Mouse (Mus musculus) urinary bladder, adult 2 months (tissue): ENCODE results near the gene Fcgr1. TPM values are rescaled to one million over a fixed set of nuclear protein-coding genes. Genes with fewer than 3 reads are reported as not detected.
"Not testable (repeated sequence)": the region's sequence is repeated elsewhere in the genome, so short reads cannot be mapped to it uniquely, and the experiment has no call there.

Experiments used
- DNase-seq: peaks from one replicate; pipeline ENCODE4 v3.0.0; 2022; ENCODE audit warnings: low spot score
- polyA plus RNA-seq: library from polyadenylated mRNA; depleted of rRNA; stranded (reverse); fragments of >200 nt; gene quantifications from 2 replicates; pipeline ENCODE4 v1.2.3, GENCODE M21; 2012

Gene Fcgr1
- polyA plus RNA-seq, 1 experiment: 4.9 TPM

- no peak for DNase-seq
These were observed 33.4 kb upstream of the Fcgr1 start for GRCm38 (mm10) chr3:96327131-96327530.

GRCm38 (mm10) chr3:96323806-96324205 is 30.0 kb upstream of the Fcgr1 start:
- not testable (repeated sequence) for DNase-seq

- no peak for DNase-seq
These were observed 28.8 kb upstream of the Fcgr1 start for GRCm38 (mm10) chr3:96322609-96323008.

GRCm38 (mm10) chr3:96321891-96322290 is 28.1 kb upstream of the Fcgr1 start:
- no peak for DNase-seq

- not testable (repeated sequence) for DNase-seq
These were observed 26.2 kb upstream of the Fcgr1 start for GRCm38 (mm10) chr3:96320003-96320402.

GRCm38 (mm10) chr3:96312341-96313098 is 18.8 kb upstream of the Fcgr1 start:
- no peak for DNase-seq

- no peak for DNase-seq
These were observed 15.7 kb upstream of the Fcgr1 start for GRCm38 (mm10) chr3:96309441-96309840.

- DNase-seq: no peak
These were observed 12.7 kb upstream of the Fcgr1 start for GRCm38 (mm10) chr3:96306506-96306905.

GRCm38 (mm10) chr3:96302076-96302475 is 8.3 kb upstream of the Fcgr1 start:
- DNase-seq: no peak

- no peak for DNase-seq
These were observed 7.1 kb upstream of the Fcgr1 start for GRCm38 (mm10) chr3:96300706-96301529.

GRCm38 (mm10) chr3:96299562-96299961 is 5.8 kb upstream of the Fcgr1 start:
- DNase-seq: no peak

GRCm38 (mm10) chr3:96298360-96298759 is 4.6 kb upstream of the Fcgr1 start:
- DNase-seq: no peak

- no peak for DNase-seq
These were observed 401 bp downstream of the Fcgr1 start for GRCm38 (mm10) chr3:96293368-96293767.

GRCm38 (mm10) chr3:96292641-96293040 is 1.1 kb downstream of the Fcgr1 start:
- DNase-seq: no peak

GRCm38 (mm10) chr3:96290727-96291126 is 3.0 kb downstream of the Fcgr1 start:
- DNase-seq: not testable (repeated sequence)

GRCm38 (mm10) chr3:96289201-96289600 is 4.6 kb downstream of the Fcgr1 start:
- no peak for DNase-seq

GRCm38 (mm10) chr3:96287334-96287733 is 6.4 kb downstream of the Fcgr1 start:
- not testable (repeated sequence) for DNase-seq

GRCm38 (mm10) chr3:96284457-96284856 is 9.3 kb downstream of the Fcgr1 start:
- DNase-seq: no peak

- no peak for DNase-seq
These were observed 13.1 kb downstream of the Fcgr1 start for GRCm38 (mm10) chr3:96280660-96281059.

GRCm38 (mm10) chr3:96277800-96278624 is 15.8 kb downstream of the Fcgr1 start:
- DNase-seq: peak; percentile 73

- DNase-seq: no peak
These were observed 16.4 kb downstream of the Fcgr1 start for GRCm38 (mm10) chr3:96277428-96277799.
